Comparison of ENCODE assay signal across 28 mouse cellular contexts in genomic region chr2:3324381-3325130, GRCm38 (mm10). TPM values are rescaled to one million over a fixed set of nuclear protein-coding genes. Genes with fewer than 3 reads are reported as not detected.
"Had no signal": no experiment of that assay in that cellular context is flagged by ENCODE, and none has a peak within 500 bp of the region (broad histone marks: within the 10 kb centered on the region; RNA-seq: fewer than 3 reads in every experiment).

No protein-coding gene starts in this region.

- H3K9me3 ChIP-seq: embryonic facial prominence, embryonic 12.5 days; embryonic facial prominence, embryonic 13.5 days; embryonic facial prominence, embryonic 15.5 days; forebrain, embryonic 10.5 days; forebrain, embryonic 12.5 days; forebrain, embryonic 13.5 days; forebrain, embryonic 15.5 days had no signal

- DNase-seq: cerebellum, adult 2 months; cerebellum, adult 8-10 months; cerebellum, adult 9-10 months; cerebellum, adult 9-11 months; cerebellum, postnatal 10 days; cerebellum, postnatal 14 days; cerebellum, postnatal 25 days; cerebellum, postnatal 36 days; embryo, embryonic 11 days; forebrain, postnatal 0 days; gastrocnemius, adult 2 months; gastrocnemius, postnatal 10 days; gastrocnemius, postnatal 14 days; gastrocnemius, postnatal 25 days; gastrocnemius, postnatal 36 days; heart, adult 18-20 months; heart, adult 2 months had no signal

- H3K27ac ChIP-seq: embryonic facial prominence, embryonic 10.5 days; embryonic facial prominence, embryonic 12.5 days; embryonic facial prominence, embryonic 13.5 days; embryonic facial prominence, embryonic 15.5 days; forebrain, embryonic 10.5 days; forebrain, embryonic 12.5 days; forebrain, embryonic 13.5 days; forebrain, embryonic 15.5 days; gastrocnemius, adult 2 months; heart, adult 2 months had no signal

- H3K27me3 ChIP-seq: embryonic facial prominence, embryonic 12.5 days; embryonic facial prominence, embryonic 13.5 days; embryonic facial prominence, embryonic 15.5 days; forebrain, embryonic 12.5 days; forebrain, embryonic 13.5 days; forebrain, embryonic 15.5 days had no signal

- ATAC-seq: forebrain, embryonic 13.5 days; forebrain, embryonic 14.5 days; forebrain, embryonic 15.5 days; forebrain, embryonic 16.5 days; forebrain, postnatal 0 days had no signal

- H3K4me1 ChIP-seq: embryonic facial prominence, embryonic 10.5 days; embryonic facial prominence, embryonic 12.5 days; embryonic facial prominence, embryonic 13.5 days; embryonic facial prominence, embryonic 15.5 days; forebrain, embryonic 10.5 days; forebrain, embryonic 12.5 days; forebrain, embryonic 13.5 days; forebrain, embryonic 15.5 days had no signal

- H3K9ac ChIP-seq: embryonic facial prominence, embryonic 12.5 days; embryonic facial prominence, embryonic 13.5 days; embryonic facial prominence, embryonic 15.5 days; forebrain, embryonic 12.5 days; forebrain, embryonic 13.5 days; forebrain, embryonic 15.5 days; forebrain, postnatal 0 days had no signal

- H3K4me2 ChIP-seq: embryonic facial prominence, embryonic 12.5 days; embryonic facial prominence, embryonic 13.5 days; embryonic facial prominence, embryonic 15.5 days; forebrain, embryonic 12.5 days; forebrain, embryonic 13.5 days; forebrain, embryonic 15.5 days had no signal

- H3K4me3 ChIP-seq: embryonic facial prominence, embryonic 10.5 days; embryonic facial prominence, embryonic 12.5 days; embryonic facial prominence, embryonic 13.5 days; embryonic facial prominence, embryonic 15.5 days; erythroblast, embryonic 14.5 days; forebrain, embryonic 10.5 days; forebrain, embryonic 12.5 days; forebrain, embryonic 13.5 days; forebrain, embryonic 15.5 days; gastrocnemius, adult 2 months; heart, adult 2 months had no signal

RNA-seq across cellular contexts. Expression of gene Acbd7, which starts 11.4 kb away (rescaled TPM):
- polyA plus RNA-seq: erythroblast, embryonic 14.5 days; forebrain, embryonic 10.5 days; heart, adult 2 months had no signal
